10 mouse cellular contexts compared by ENCODE assay signal in the genomic region with DNA sequence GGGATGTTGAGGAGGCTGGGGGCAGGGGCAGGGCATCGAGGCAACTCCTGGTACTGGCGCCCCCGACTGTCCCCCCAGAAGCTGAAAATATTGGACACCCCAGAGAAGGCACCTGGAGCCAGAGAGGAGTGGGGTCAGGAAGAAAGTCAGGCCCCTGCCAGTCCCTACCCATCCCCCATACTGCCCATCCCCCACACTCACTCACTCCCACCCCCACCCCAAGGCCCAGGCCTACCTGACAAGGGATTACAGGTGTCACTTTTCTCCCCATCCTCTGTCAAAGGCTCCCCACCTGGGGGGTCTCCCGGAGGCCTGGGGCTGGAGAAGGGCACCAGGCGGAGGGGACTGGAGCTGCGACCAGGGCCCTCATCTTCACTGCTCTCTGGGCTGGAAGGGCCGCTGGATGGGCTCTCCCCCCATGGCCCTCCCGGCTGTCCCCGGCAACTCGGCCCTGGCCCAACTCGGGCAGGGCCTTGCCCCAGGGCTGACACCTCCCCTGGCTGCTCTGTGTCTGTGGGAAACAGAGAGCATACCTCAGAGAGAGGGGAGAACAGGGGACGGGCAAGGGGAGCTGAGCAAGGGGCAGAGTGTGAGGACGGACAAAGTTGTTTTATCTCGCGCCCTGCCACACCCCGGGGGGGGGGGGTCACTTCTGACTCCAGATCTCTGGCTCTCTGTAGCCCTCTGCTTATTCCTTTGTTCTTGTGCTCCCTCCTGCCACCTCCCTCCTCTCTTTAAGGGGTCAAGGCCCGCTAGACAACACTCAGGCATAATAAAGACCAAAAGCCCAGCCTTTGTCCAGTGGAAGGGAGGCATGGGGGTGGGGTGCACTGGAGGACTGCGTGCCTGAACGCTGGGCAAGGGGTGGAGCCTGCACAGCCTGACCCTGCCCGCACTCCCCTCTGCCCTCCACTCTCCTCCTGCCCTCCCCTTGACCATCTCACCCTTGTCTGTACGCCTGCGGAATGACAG. TPM values are rescaled to one million over a fixed set of nuclear protein-coding genes. Genes with fewer than 3 reads are reported as not detected.
A peak's percentile ranks its signal among the peaks of the same experiment; 100 is the strongest.
DNase-seq lines count a peak whose midpoint lies in the region; ATAC-seq and TF ChIP-seq lines count a peak whose summit lies in the region.
"Had no signal": no experiment of that assay in that cellular context is flagged by ENCODE, and none has a peak within 500 bp of the region (broad histone marks: within the 10 kb centered on the region; RNA-seq: fewer than 3 reads in every experiment).

No protein-coding gene starts in this region.

- H3K4me1 ChIP-seq in embryonic facial prominence, embryonic 10.5 days: peaks cover 48% of the 10 kb centered on the region
- peaks cover 35% of the 10 kb centered on the region for H3K4me1 ChIP-seq in hindbrain, embryonic 12.5 days
- peaks cover 38% of the 10 kb centered on the region for H3K4me1 ChIP-seq in neural tube, embryonic 12.5 days

- peaks cover 46% of the 10 kb centered on the region for H3K27me3 ChIP-seq in embryonic facial prominence, embryonic 10.5 days (replicated peaks; ENCODE audit: low read depth, poor library complexity, severe bottlenecking)
- H3K27me3 ChIP-seq in hindbrain, embryonic 12.5 days: peaks cover 18% of the 10 kb centered on the region; the same call in 1 of the 2 replicates
- H3K27me3 ChIP-seq in neural tube, embryonic 12.5 days (replicated peaks): no peaks in the 10 kb centered on the region

- TF ChIP-seq CTCF in layer of hippocampus, adult 2 months (conservative IDR thresholded peaks at IDR 0.05): no peak

- peak; percentile 17; the same call in 1 of the 2 replicates for ATAC-seq in hindbrain, embryonic 12.5 days (ENCODE audit: low FRiP score)
- peak; percentile 38; the same call in 1 of the 2 replicates for ATAC-seq in neural tube, embryonic 12.5 days (ENCODE audit: low FRiP score, low read depth)

- peak; percentile 39 for DNase-seq in kidney, postnatal 10 days
- no peak for DNase-seq in kidney, adult 9 months
- DNase-seq in embryonic facial prominence, embryonic 10.5 days (ENCODE audit: low spot score): peak; percentile 77
- DNase-seq in spleen, postnatal 10 days (ENCODE audit: low spot score in 2 of 2): no peak
- DNase-seq in layer of hippocampus, adult 2 months (ENCODE audit: low spot score in 2 of 2): no peak
- no peak for DNase-seq in frontal cortex, postnatal 10 days (ENCODE audit: low spot score in 2 of 2)
- DNase-seq: gastrocnemius, postnatal 14 days had no signal

- peak overlapping the region; percentile 57 for H3K9ac ChIP-seq in hindbrain, embryonic 12.5 days
- peak overlapping the region; percentile 47 for H3K9ac ChIP-seq in neural tube, embryonic 12.5 days

- H3K4me3 ChIP-seq in embryonic facial prominence, embryonic 10.5 days: peak overlapping the region; percentile 54
- no peak overlapping the region for H3K4me3 ChIP-seq in hindbrain, embryonic 12.5 days
- H3K4me3 ChIP-seq in neural tube, embryonic 12.5 days: no peak overlapping the region
- H3K4me3 ChIP-seq in layer of hippocampus, adult 2 months: no peak overlapping the region

- peak overlapping the region; percentile 91 for H3K27ac ChIP-seq in embryonic facial prominence, embryonic 10.5 days (replicated peaks)
- H3K27ac ChIP-seq in hindbrain, embryonic 12.5 days: peak overlapping the region; percentile 70
- H3K27ac ChIP-seq in neural tube, embryonic 12.5 days: peak overlapping the region; percentile 3; the same call in 1 of the 2 replicates
- H3K27ac ChIP-seq in layer of hippocampus, adult 2 months: no peak overlapping the region

- 4% methylated on average over 22 of the region's 22 CpGs for WGBS in embryonic facial prominence, embryonic 10.5 days
- WGBS in hindbrain, embryonic 12.5 days: 7% methylated on average over 21 of the region's 22 CpGs
- WGBS in neural tube, embryonic 12.5 days: 5% methylated on average over 22 of the region's 22 CpGs

- H3K9me3 ChIP-seq in embryonic facial prominence, embryonic 10.5 days: no peaks in the 10 kb centered on the region
- H3K9me3 ChIP-seq in hindbrain, embryonic 12.5 days (replicated peaks): no peaks in the 10 kb centered on the region
- no peaks in the 10 kb centered on the region for H3K9me3 ChIP-seq in neural tube, embryonic 12.5 days

- H3K36me3 ChIP-seq in embryonic facial prominence, embryonic 10.5 days (replicated peaks): peaks cover 38% of the 10 kb centered on the region
- H3K36me3 ChIP-seq in hindbrain, embryonic 12.5 days: peaks cover 38% of the 10 kb centered on the region
- H3K36me3 ChIP-seq in neural tube, embryonic 12.5 days: peaks cover 28% of the 10 kb centered on the region

- H3K4me2 ChIP-seq in hindbrain, embryonic 12.5 days (replicated peaks): peak overlapping the region; percentile 31
- H3K4me2 ChIP-seq in neural tube, embryonic 12.5 days (replicated peaks): peak overlapping the region; percentile 39

RNA-seq across cellular contexts. Expression of a gene that starts 29.4 kb away (rescaled TPM):
- polyA plus RNA-seq in embryonic facial prominence, embryonic 10.5 days (2016; fragmentation: Nextera tagmentation; extraction: Ambion mirVana): 10.9 and 13.7 TPM in 2 replicates
- polyA plus RNA-seq in hindbrain, embryonic 12.5 days (2016; fragmentation: Nextera tagmentation; extraction: Ambion mirVana): 14.6 and 17.4 TPM in 2 replicates
- 15.1 and 18.6 TPM in 2 replicates for polyA plus RNA-seq in neural tube, embryonic 12.5 days (2016; fragmentation: Nextera tagmentation; extraction: Ambion mirVana)
- total RNA-seq in layer of hippocampus, adult 2 months (2021): 10 to 100 TPM; 21.7 to 23.6 TPM
- total RNA-seq: monocyte, adult 5-6 weeks had no signal

RNA-seq across cellular contexts. Expression of a gene that starts 42.6 kb away (rescaled TPM):
- polyA plus RNA-seq in embryonic facial prominence, embryonic 10.5 days (2016; fragmentation: Nextera tagmentation; extraction: Ambion mirVana): 7.6 and 7.7 TPM in 2 replicates
- polyA plus RNA-seq in hindbrain, embryonic 12.5 days (2016; fragmentation: Nextera tagmentation; extraction: Ambion mirVana): 8.8 and 9.0 TPM in 2 replicates
- polyA plus RNA-seq in neural tube, embryonic 12.5 days (2016; fragmentation: Nextera tagmentation; extraction: Ambion mirVana): 9.2 and 9.4 TPM in 2 replicates
- total RNA-seq in layer of hippocampus, adult 2 months (2021): 1 to 10 TPM; 6.6 to 7.8 TPM
- total RNA-seq: monocyte, adult 5-6 weeks had no signal

Comparison
In these comparisons a context has a peak if more than half of its experiments do, and no peak if none do; other contexts are left out.
1. DNase-seq: peak in kidney, postnatal 10 days (single experiment) and embryonic facial prominence, embryonic 10.5 days (single experiment); none in kidney, adult 9 months (single experiment), spleen, postnatal 10 days (0 of 2), layer of hippocampus, adult 2 months (0 of 2) and frontal cortex, postnatal 10 days (0 of 2).